Mouse (Mus musculus): ENCODE data around the gene Cebpz. TPM values are rescaled to one million over a fixed set of nuclear protein-coding genes. Genes with fewer than 3 reads are reported as not detected.
A peak's percentile ranks its signal among the peaks of the same experiment; 100 is the strongest.

Gene Cebpz
- polyA plus RNA-seq, 1 experiment, result 6.8 TPM

GRCm38 (mm10) chr17:78935857-78936256 is 1.0 kb downstream of the Cebpz start:
- peaks cover 5% of the 10 kb centered on the region for H3K36me3 ChIP-seq (ENCODE audit: control insufficient read depth, insufficient read depth, low read length)
- H3K4me3 ChIP-seq (ENCODE audit: insufficient read depth, low read depth, low read length), result peak overlapping the region; percentile 74; the same call in 1 of the 2 replicates
- H3K27me3 ChIP-seq (replicated peaks; ENCODE audit: control insufficient read depth, insufficient read depth, low read length), result no peaks in the 10 kb centered on the region
- WGBS, result 76% methylated on average over 2 of the region's 2 CpGs
- DNase-seq, result no peak
- peaks cover 3% of the 10 kb centered on the region; the same call in 1 of the 2 replicates for H3K4me1 ChIP-seq (ENCODE audit: control insufficient read depth, insufficient read depth, low read length)
- no peak overlapping the region for H3K27ac ChIP-seq (ENCODE audit: insufficient read depth, low read depth, low read length)
- TF ChIP-seq CTCF (conservative IDR thresholded peaks at IDR 0.05; ENCODE audit: insufficient read depth, insufficient read length, low read depth, low read length), result no peak
- no peak for TF ChIP-seq POLR2A (IDR thresholded peaks at IDR 0.05; ENCODE audit: low read depth, low read length)

- WGBS, result 50% methylated on average over 6 of the region's 6 CpGs
- no peak for TF ChIP-seq CTCF (conservative IDR thresholded peaks at IDR 0.05; ENCODE audit: insufficient read depth, insufficient read length, low read depth, low read length)
- no peak for TF ChIP-seq POLR2A (IDR thresholded peaks at IDR 0.05; ENCODE audit: low read depth, low read length)
- peaks cover 6% of the 10 kb centered on the region; the same call in 1 of the 2 replicates for H3K36me3 ChIP-seq (ENCODE audit: control insufficient read depth, insufficient read depth, low read length)
- H3K27me3 ChIP-seq (replicated peaks; ENCODE audit: control insufficient read depth, insufficient read depth, low read length), result no peaks in the 10 kb centered on the region
- no peak overlapping the region for H3K4me3 ChIP-seq (ENCODE audit: insufficient read depth, low read depth, low read length)
- no peak overlapping the region for H3K27ac ChIP-seq (ENCODE audit: insufficient read depth, low read depth, low read length)
- no peak for DNase-seq
- peaks cover 9% of the 10 kb centered on the region; the same call in 1 of the 2 replicates for H3K4me1 ChIP-seq (ENCODE audit: control insufficient read depth, insufficient read depth, low read length)
Observed at GRCm38 (mm10) chr17:78917696-78918095, 19.2 kb downstream of the Cebpz start.

GRCm38 (mm10) chr17:78916899-78917298 is 20.0 kb downstream of the Cebpz start:
- Histone ChIP-seq H3K4me3 (ENCODE audit: insufficient read depth, low read depth, low read length) (peak overlapping the region; percentile 84), H3K36me3 (ENCODE audit: control insufficient read depth, insufficient read depth, low read length) (peaks cover 2% of the 10 kb centered on the region; the same call in 1 of the 2 replicates), H3K27me3 (replicated peaks; ENCODE audit: control insufficient read depth, insufficient read depth, low read length) (no peaks in the 10 kb centered on the region), H3K27ac (ENCODE audit: insufficient read depth, low read depth, low read length) (no peak overlapping the region), H3K4me1 (ENCODE audit: control insufficient read depth, insufficient read depth, low read length) (peaks cover 9% of the 10 kb centered on the region; the same call in 1 of the 2 replicates)
- TF ChIP-seq CTCF (conservative IDR thresholded peaks at IDR 0.05; ENCODE audit: insufficient read depth, insufficient read length, low read depth, low read length), result no peak
- no peak for TF ChIP-seq POLR2A (IDR thresholded peaks at IDR 0.05; ENCODE audit: low read depth, low read length)
- no peak for DNase-seq
- under 1% methylated on average over 11 of the region's 11 CpGs for WGBS

- Histone ChIP-seq H3K36me3 (ENCODE audit: control insufficient read depth, insufficient read depth, low read length) (peaks cover 2% of the 10 kb centered on the region; the same call in 1 of the 2 replicates), H3K4me3 (ENCODE audit: insufficient read depth, low read depth, low read length) (peak within 1 kb of the TSS; percentile 84), H3K27me3 (replicated peaks; ENCODE audit: control insufficient read depth, insufficient read depth, low read length) (no peaks in the 10 kb centered on the region), H3K4me1 (ENCODE audit: control insufficient read depth, insufficient read depth, low read length) (peaks cover 9% of the 10 kb centered on the region; the same call in 1 of the 2 replicates), H3K27ac (ENCODE audit: insufficient read depth, low read depth, low read length) (peak within 1 kb of the TSS; percentile 70)
- peak; percentile 95 for DNase-seq
- peak; percentile 84 for TF ChIP-seq POLR2A (IDR thresholded peaks at IDR 0.05; ENCODE audit: low read depth, low read length)
- TF ChIP-seq CTCF (conservative IDR thresholded peaks at IDR 0.05; ENCODE audit: insufficient read depth, insufficient read length, low read depth, low read length), result 0 out of 2 replicates have a peak, but pooled peaks have one; percentile 0
- under 1% methylated on average over 37 of the region's 37 CpGs for WGBS
Observed at GRCm38 (mm10) chr17:78916369-78916813, 20.5 kb downstream of the Cebpz start, which contains the start of gene Cebpzos. Gene Cebpzos, plus strand, starts transcription at chr17:78916500.

GRCm38 (mm10) chr17:78915772-78916171 is 21.1 kb downstream of the Cebpz start:
- peak overlapping the region; percentile 70 for H3K27ac ChIP-seq (ENCODE audit: insufficient read depth, low read depth, low read length)
- H3K4me3 ChIP-seq (ENCODE audit: insufficient read depth, low read depth, low read length), result peak overlapping the region; percentile 84
- WGBS, result 53% methylated on average over 6 of the region's 6 CpGs

GRCm38 (mm10) chr17:78913921-78914320 is 22.9 kb downstream of the Cebpz start:
- DNase-seq, result no peak
- no peaks in the 10 kb centered on the region for H3K36me3 ChIP-seq (ENCODE audit: control insufficient read depth, insufficient read depth, low read length)
- peaks cover 9% of the 10 kb centered on the region; the same call in 1 of the 2 replicates for H3K4me1 ChIP-seq (ENCODE audit: control insufficient read depth, insufficient read depth, low read length)
- 53% methylated on average over 3 of the region's 3 CpGs for WGBS
- H3K27me3 ChIP-seq (replicated peaks; ENCODE audit: control insufficient read depth, insufficient read depth, low read length), result no peaks in the 10 kb centered on the region
- H3K27ac ChIP-seq (ENCODE audit: insufficient read depth, low read depth, low read length), result no peak overlapping the region
- TF ChIP-seq POLR2A (IDR thresholded peaks at IDR 0.05; ENCODE audit: low read depth, low read length) (no peak), CTCF (conservative IDR thresholded peaks at IDR 0.05; ENCODE audit: insufficient read depth, insufficient read length, low read depth, low read length) (no peak)
- no peak overlapping the region for H3K4me3 ChIP-seq (ENCODE audit: insufficient read depth, low read depth, low read length)

More at GRCm38 (mm10) chr17:78915772-78916171, 21.1 kb downstream of the Cebpz start:
- Histone ChIP-seq H3K4me1 (ENCODE audit: control insufficient read depth, insufficient read depth, low read length) (peaks cover 9% of the 10 kb centered on the region; the same call in 1 of the 2 replicates), H3K27me3 (replicated peaks; ENCODE audit: control insufficient read depth, insufficient read depth, low read length) (no peaks in the 10 kb centered on the region), H3K36me3 (ENCODE audit: control insufficient read depth, insufficient read depth, low read length) (no peaks in the 10 kb centered on the region; the same call in 1 of the 2 replicates)
- no peak for DNase-seq
- TF ChIP-seq CTCF (conservative IDR thresholded peaks at IDR 0.05; ENCODE audit: insufficient read depth, insufficient read length, low read depth, low read length) (no peak), POLR2A (IDR thresholded peaks at IDR 0.05; ENCODE audit: low read depth, low read length) (no peak)

GRCm38 (mm10) chr17:78912861-78913281 is 24.0 kb downstream of the Cebpz start:
- Histone ChIP-seq H3K36me3 (ENCODE audit: control insufficient read depth, insufficient read depth, low read length) (no peaks in the 10 kb centered on the region), H3K4me1 (ENCODE audit: control insufficient read depth, insufficient read depth, low read length) (peaks cover 9% of the 10 kb centered on the region; the same call in 1 of the 2 replicates), H3K4me3 (ENCODE audit: insufficient read depth, low read depth, low read length) (no peak overlapping the region), H3K27me3 (replicated peaks; ENCODE audit: control insufficient read depth, insufficient read depth, low read length) (no peaks in the 10 kb centered on the region; the same call in 1 of the 2 replicates), H3K27ac (ENCODE audit: insufficient read depth, low read depth, low read length) (no peak overlapping the region)
- peak; percentile 5 for DNase-seq
- TF ChIP-seq CTCF (conservative IDR thresholded peaks at IDR 0.05; ENCODE audit: insufficient read depth, insufficient read length, low read depth, low read length) (no peak), POLR2A (IDR thresholded peaks at IDR 0.05; ENCODE audit: low read depth, low read length) (no peak)
- 30% methylated on average over 6 of the region's 6 CpGs for WGBS

Data from kidney, adult 2 months (tissue).